In the genomic region with DNA sequence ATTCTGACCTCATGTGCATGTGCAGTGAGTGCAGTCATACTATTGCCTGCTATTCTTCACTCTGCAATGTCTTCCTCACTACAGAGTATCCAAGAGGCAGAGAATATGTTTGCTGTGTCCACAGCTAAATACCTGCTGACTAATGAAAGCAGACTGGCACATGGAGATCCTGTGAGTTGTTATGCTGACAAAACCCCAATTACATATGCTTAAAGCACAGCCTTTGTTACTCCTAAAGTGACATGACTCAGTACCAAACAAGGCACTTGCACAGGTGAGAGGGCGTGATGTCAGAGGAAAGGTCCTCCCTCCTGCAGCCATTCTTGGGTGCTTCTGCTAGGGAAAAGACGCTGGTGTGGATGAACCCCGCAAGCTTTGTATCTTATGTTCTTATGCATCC, we compare ENCODE assay signal across 19 mouse cellular contexts.
"Had no signal": no experiment of that assay in that cellular context is flagged by ENCODE, and none has a peak within 500 bp of the region (broad histone marks: within the 10 kb centered on the region; RNA-seq: fewer than 3 reads in every experiment).

No protein-coding gene starts in this region.

- H3K9me3 ChIP-seq: liver, embryonic 15.5 days; megakaryocyte, embryonic 14.5 days; midbrain, embryonic 13.5 days; midbrain, embryonic 15.5 days; neural tube, embryonic 12.5 days had no signal

- ATAC-seq: liver, postnatal 0 days; midbrain, embryonic 13.5 days; midbrain, embryonic 15.5 days had no signal

- H3K9ac ChIP-seq: liver, embryonic 15.5 days; liver, postnatal 0 days; lung, embryonic 14.5 days; midbrain, embryonic 13.5 days; midbrain, embryonic 15.5 days; neural tube, embryonic 12.5 days had no signal

- H3K27me3 ChIP-seq: liver, embryonic 15.5 days; megakaryocyte, embryonic 14.5 days; midbrain, embryonic 13.5 days; midbrain, embryonic 15.5 days; neural tube, embryonic 12.5 days had no signal

- H3K4me3 ChIP-seq: liver, embryonic 15.5 days; megakaryocyte, embryonic 14.5 days; midbrain, embryonic 13.5 days; midbrain, embryonic 15.5 days; neural tube, embryonic 12.5 days had no signal

- H3K4me2 ChIP-seq: liver, embryonic 15.5 days; lung, embryonic 14.5 days; midbrain, embryonic 11.5 days; midbrain, embryonic 13.5 days; midbrain, embryonic 15.5 days; neural tube, embryonic 12.5 days had no signal

- H3K27ac ChIP-seq: liver, embryonic 15.5 days; macrophage; midbrain, embryonic 13.5 days; midbrain, embryonic 15.5 days; neural tube, embryonic 12.5 days had no signal

- DNase-seq: liver, postnatal 0 days; lung, embryonic 14.5 days; lung, postnatal 14 days; lung, postnatal 36 days; retina, postnatal 1 day; right cerebral cortex, adult 18-20 months; right cerebral cortex, postnatal 25 days; right cerebral cortex, postnatal 4 days; spleen, adult 18-20 months; thymus, adult 2 months; thymus, postnatal 25 days; thymus, postnatal 4 days had no signal
